Comparison of ENCODE assay signal across 11 mouse cellular contexts in the genomic region with DNA sequence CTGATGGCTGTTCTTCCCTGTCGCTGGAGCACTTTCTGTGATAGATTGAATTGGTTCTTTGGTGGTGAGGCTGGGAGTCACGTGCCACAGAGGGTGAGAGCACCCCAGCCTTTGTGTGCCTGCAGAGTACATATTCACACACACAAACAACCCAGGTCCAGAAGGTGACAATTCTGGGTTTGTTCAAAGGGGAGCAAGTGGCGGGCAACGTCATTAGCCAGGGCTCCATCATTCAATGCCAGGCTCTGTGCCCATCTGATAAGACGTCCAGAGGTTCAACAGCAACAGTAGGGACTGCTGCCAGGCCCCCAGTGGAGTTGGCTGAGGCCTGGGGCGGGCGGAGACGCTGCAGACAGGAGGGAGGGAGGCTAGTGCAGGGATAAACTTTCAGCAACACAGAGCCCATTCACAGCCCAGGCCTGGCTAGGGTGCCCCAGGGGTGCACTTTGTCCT. TPM values are rescaled to one million over a fixed set of nuclear protein-coding genes. Genes with fewer than 3 reads are reported as not detected.
A peak's percentile ranks its signal among the peaks of the same experiment; 100 is the strongest.
DNase-seq lines count a peak whose midpoint lies in the region; ATAC-seq and TF ChIP-seq lines count a peak whose summit lies in the region.
"Had no signal": no experiment of that assay in that cellular context is flagged by ENCODE, and none has a peak within 500 bp of the region (broad histone marks: within the 10 kb centered on the region; RNA-seq: fewer than 3 reads in every experiment).

No protein-coding gene starts in this region.

- H3K36me3 ChIP-seq in kidney, adult 2 months (ENCODE audit: control insufficient read depth, insufficient read depth, low read length): no peaks in the 10 kb centered on the region
- no peaks in the 10 kb centered on the region for H3K36me3 ChIP-seq in midbrain, embryonic 14.5 days (ENCODE audit: control insufficient read depth, insufficient read depth, low read length)
- H3K36me3 ChIP-seq in liver, embryonic 12.5 days: no peaks in the 10 kb centered on the region
- H3K36me3 ChIP-seq: midbrain, embryonic 12.5 days had no signal

- H3K9ac ChIP-seq in midbrain, embryonic 14.5 days (replicated peaks; ENCODE audit: low read length): no peak overlapping the region
- no peak overlapping the region for H3K9ac ChIP-seq in liver, embryonic 12.5 days
- H3K9ac ChIP-seq: midbrain, embryonic 12.5 days had no signal

- H3K4me2 ChIP-seq in midbrain, embryonic 14.5 days (ENCODE audit: low read length): no peak overlapping the region
- H3K4me2 ChIP-seq in liver, embryonic 12.5 days: no peak overlapping the region
- H3K4me2 ChIP-seq: midbrain, embryonic 12.5 days had no signal

- H3K4me1 ChIP-seq in kidney, adult 2 months (ENCODE audit: control insufficient read depth, insufficient read depth, low read length): 0 out of 2 replicates have a peak, but pooled peaks cover 4% of the 10 kb centered on the region
- H3K4me1 ChIP-seq in midbrain, embryonic 14.5 days (ENCODE audit: control insufficient read depth, insufficient read depth, low read length): 0 out of 2 replicates have a peak, but pooled peaks cover 3% of the 10 kb centered on the region
- peaks cover 9% of the 10 kb centered on the region for H3K4me1 ChIP-seq in liver, embryonic 12.5 days
- H3K4me1 ChIP-seq: midbrain, embryonic 12.5 days had no signal

- H3K9me3 ChIP-seq in midbrain, embryonic 14.5 days (ENCODE audit: control insufficient read depth, low read length): no peaks in the 10 kb centered on the region
- no peaks in the 10 kb centered on the region for H3K9me3 ChIP-seq in liver, embryonic 12.5 days (replicated peaks)
- H3K9me3 ChIP-seq: midbrain, embryonic 12.5 days had no signal

- no peak overlapping the region for H3K4me3 ChIP-seq in kidney, adult 2 months (ENCODE audit: insufficient read depth, low read depth, low read length)
- no peak overlapping the region for H3K4me3 ChIP-seq in midbrain, embryonic 14.5 days (replicated peaks; ENCODE audit: low read depth, low read length)
- H3K4me3 ChIP-seq in liver, embryonic 12.5 days: no peak overlapping the region
- H3K4me3 ChIP-seq: midbrain, embryonic 12.5 days had no signal

- H3K27me3 ChIP-seq in kidney, adult 2 months (replicated peaks; ENCODE audit: control insufficient read depth, insufficient read depth, low read length): no peaks in the 10 kb centered on the region
- H3K27me3 ChIP-seq in midbrain, embryonic 14.5 days (ENCODE audit: control insufficient read depth, insufficient read depth, low read length): no peaks in the 10 kb centered on the region
- peaks cover 35% of the 10 kb centered on the region for H3K27me3 ChIP-seq in liver, embryonic 12.5 days (replicated peaks)
- H3K27me3 ChIP-seq: midbrain, embryonic 12.5 days had no signal

- DNase-seq in MN1 (ENCODE audit: low spot score): peak; percentile 95
- peak; percentile 15 for DNase-seq in brain, embryonic 14.5 days (ENCODE audit: low read depth)
- peak; percentile 69 for DNase-seq in kidney, adult 2 months
- DNase-seq in lung, postnatal 14 days: peak; percentile 68
- no peak for DNase-seq in midbrain, embryonic 14.5 days
- no peak for DNase-seq in retina, postnatal 1 day
- no peak for DNase-seq in layer of hippocampus, postnatal 14 days (ENCODE audit: low spot score in 2 of 2)
- DNase-seq: cerebellum, adult 11-12 months had no signal

- 54% methylated on average over 8 of the region's 8 CpGs for WGBS in kidney, adult 2 months
- WGBS in midbrain, embryonic 14.5 days: 58% methylated on average over 8 of the region's 8 CpGs
- 35% methylated on average over 8 of the region's 8 CpGs for WGBS in liver, embryonic 12.5 days (ENCODE audit: insufficient replicate concordance)

- no peak for TF ChIP-seq CTCF in brain, embryonic 14.5 days (IDR thresholded peaks at IDR 0.05; ENCODE audit: borderline replicate concordance, extremely low read depth, insufficient read depth, insufficient read length)
- no peak for TF ChIP-seq CTCF in kidney, adult 2 months (conservative IDR thresholded peaks at IDR 0.05; ENCODE audit: insufficient read depth, insufficient read length, low read depth, low read length)

- no peak for ATAC-seq in midbrain, embryonic 14.5 days (ENCODE audit: low FRiP score, low TSS enrichment)
- ATAC-seq in liver, embryonic 12.5 days: no peak
- ATAC-seq: Patski had no signal

- no peak overlapping the region for H3K27ac ChIP-seq in kidney, adult 2 months (ENCODE audit: insufficient read depth, low read depth, low read length)
- no peak overlapping the region for H3K27ac ChIP-seq in midbrain, embryonic 14.5 days (replicated peaks; ENCODE audit: low read depth, low read length)
- H3K27ac ChIP-seq in liver, embryonic 12.5 days: no peak overlapping the region
- H3K27ac ChIP-seq: midbrain, embryonic 12.5 days had no signal

- no peak for TF ChIP-seq POLR2A in brain, embryonic 14.5 days (IDR thresholded peaks at IDR 0.05; ENCODE audit: borderline replicate concordance, extremely low read depth, insufficient read depth, insufficient read length, poor library complexity, severe bottlenecking)
- no peak for TF ChIP-seq POLR2A in kidney, adult 2 months (IDR thresholded peaks at IDR 0.05; ENCODE audit: low read depth, low read length)

RNA-seq across cellular contexts. Expression of a gene that starts 36.3 kb away (rescaled TPM):
- 0.20 and 0.37 TPM in 2 replicates for polyA plus RNA-seq in brain, embryonic 14.5 days (2012; rRNA removed)
- 0.75 and 1.2 TPM in 2 replicates for polyA plus RNA-seq in kidney, adult 2 months (2012; rRNA removed)
- polyA plus RNA-seq in midbrain, embryonic 14.5 days (2014; fragmentation: Nextera tagmentation; extraction: Ambion mirVana): not detected in 2 replicates
- not detected for total RNA-seq in layer of hippocampus, postnatal 14 days (2021)
- polyA plus RNA-seq in liver, embryonic 12.5 days (2016; fragmentation: Nextera tagmentation; extraction: Ambion mirVana): 0.35 and 0.41 TPM in 2 replicates

RNA-seq across cellular contexts. Expression of a gene that starts 48.1 kb away (rescaled TPM):
- 1.4 and 3.5 TPM in 2 replicates for polyA plus RNA-seq in brain, embryonic 14.5 days (2012; rRNA removed)
- 5.8 and 7.4 TPM in 2 replicates for polyA plus RNA-seq in kidney, adult 2 months (2012; rRNA removed)
- 1.5 TPM in 1 of 2 replicates, not detected in the other for polyA plus RNA-seq in midbrain, embryonic 14.5 days (2014; fragmentation: Nextera tagmentation; extraction: Ambion mirVana)
- total RNA-seq in layer of hippocampus, postnatal 14 days (2021): 1 to 10 TPM in 1 of 2 experiments, under 1 TPM in 1; 0.95 to 1.6 TPM
- polyA plus RNA-seq in liver, embryonic 12.5 days (2016; fragmentation: Nextera tagmentation; extraction: Ambion mirVana): 0.94 and 1.2 TPM in 2 replicates

RNA-seq across cellular contexts. Expression of a gene that starts 55.9 kb away (rescaled TPM):
- polyA plus RNA-seq in brain, embryonic 14.5 days (2012; rRNA removed): 81.0 and 120 TPM in 2 replicates
- 44.3 and 51.4 TPM in 2 replicates for polyA plus RNA-seq in kidney, adult 2 months (2012; rRNA removed)
- polyA plus RNA-seq in midbrain, embryonic 14.5 days (2014; fragmentation: Nextera tagmentation; extraction: Ambion mirVana): 50.2 and 52.5 TPM in 2 replicates
- 10 to 100 TPM; 35.6 to 35.9 TPM for total RNA-seq in layer of hippocampus, postnatal 14 days (2021)
- polyA plus RNA-seq in liver, embryonic 12.5 days (2016; fragmentation: Nextera tagmentation; extraction: Ambion mirVana): 30.5 and 32.4 TPM in 2 replicates

Comparison
In these comparisons a context has a peak if more than half of its experiments do, and no peak if none do; other contexts are left out.
1. DNase-seq: peak in MN1 (single experiment), brain, embryonic 14.5 days (single experiment), kidney, adult 2 months (single experiment) and lung, postnatal 14 days (single experiment); none in midbrain, embryonic 14.5 days (single experiment), retina, postnatal 1 day (single experiment) and layer of hippocampus, postnatal 14 days (0 of 2).